Mouse (Mus musculus): Measurements from ENCODE around the gene Plekhg3.
A peak's percentile ranks its signal among the peaks of the same experiment; 100 is the strongest.

The Plekhg3 gene

GRCm38 (mm10) chr12:76530580-76531139 lies at the start of gene Plekhg3:
Gene Plekhg3, plus strand, starts transcription at chr12:76530891.
- no peak for DNase-seq

GRCm38 (mm10) chr12:76482446-76482845 lies 48.2 kb upstream of the Plekhg3 start:
- no peak for DNase-seq

- DNase-seq: no peak
These were observed 47.7 kb upstream of the Plekhg3 start for GRCm38 (mm10) chr12:76482948-76483347.

- DNase-seq: no peak
These were observed 45.8 kb upstream of the Plekhg3 start for GRCm38 (mm10) chr12:76484881-76485280.

- no peak for DNase-seq
These were observed 45.3 kb upstream of the Plekhg3 start for GRCm38 (mm10) chr12:76485381-76485780.

GRCm38 (mm10) chr12:76486943-76487342 lies 43.7 kb upstream of the Plekhg3 start:
- no peak for DNase-seq

- DNase-seq: no peak
These were observed 39.9 kb upstream of the Plekhg3 start for GRCm38 (mm10) chr12:76490798-76491197.

- no peak for DNase-seq
These were observed 37.2 kb upstream of the Plekhg3 start for GRCm38 (mm10) chr12:76493462-76493861.

GRCm38 (mm10) chr12:76495381-76495780 lies 35.3 kb upstream of the Plekhg3 start:
- DNase-seq: no peak

- DNase-seq: peak; percentile 60 to 73
These were observed 34.4 kb upstream of the Plekhg3 start for GRCm38 (mm10) chr12:76496324-76496723.

GRCm38 (mm10) chr12:76499276-76499675 lies 31.4 kb upstream of the Plekhg3 start:
- DNase-seq: no peak

GRCm38 (mm10) chr12:76500055-76500454 lies 30.6 kb upstream of the Plekhg3 start:
- no peak for DNase-seq

- no peak for DNase-seq
These were observed 29.8 kb upstream of the Plekhg3 start for GRCm38 (mm10) chr12:76500896-76501295.

GRCm38 (mm10) chr12:76502981-76503380 lies 27.7 kb upstream of the Plekhg3 start:
- DNase-seq: no peak

- DNase-seq: peak in 1 of 2 experiments; percentile 29
These were observed 24.2 kb upstream of the Plekhg3 start for GRCm38 (mm10) chr12:76506522-76506921.

- DNase-seq: no peak
These were observed 22.9 kb upstream of the Plekhg3 start for GRCm38 (mm10) chr12:76507791-76508190.

- no peak for DNase-seq
These were observed 21.7 kb upstream of the Plekhg3 start for GRCm38 (mm10) chr12:76508909-76509440.

- DNase-seq: peak; percentile 52 to 65
These were observed 18.0 kb upstream of the Plekhg3 start for GRCm38 (mm10) chr12:76512731-76513130.

GRCm38 (mm10) chr12:76514842-76515241 lies 15.8 kb upstream of the Plekhg3 start:
- DNase-seq: no peak

- DNase-seq: no peak
These were observed 12.7 kb upstream of the Plekhg3 start for GRCm38 (mm10) chr12:76518000-76518399.

GRCm38 (mm10) chr12:76518909-76519842 lies 11.5 kb upstream of the Plekhg3 start:
- peak; percentile 76 to 80 for DNase-seq

- DNase-seq: no peak
These were observed 7.0 kb upstream of the Plekhg3 start for GRCm38 (mm10) chr12:76523654-76524053.

GRCm38 (mm10) chr12:76524915-76525314 lies 5.8 kb upstream of the Plekhg3 start:
- no peak for DNase-seq

Data from cerebellum, postnatal 36 days (tissue).